Mouse (Mus musculus) testis, adult 2 months (tissue): Measurements from ENCODE around the gene Ssbp3.

Experiments
- CTCF ChIP-seq: fragments of 200-500 bp; IDR thresholded peaks from 2 replicates; pipeline ENCODE4 v1.5.1; 2012; ENCODE audit warnings: low read depth, mild to moderate bottlenecking, inconsistent platforms, low read length, moderate library complexity; ENCODE audit not compliant: control insufficient read depth, insufficient read depth, insufficient replicate concordance
- POLR2A ChIP-seq: fragments of 200-500 bp; IDR thresholded peaks from 2 replicates; pipeline ENCODE4 v1.6.1; 2012; ENCODE audit warnings: low read depth, mild to moderate bottlenecking, inconsistent platforms, low read length, moderate library complexity; ENCODE audit not compliant: control insufficient read depth

GRCm38 (mm10) chr4:107096841-107097373 lies 186.4 kb downstream of the Ssbp3 start, which contains the start of gene Cdcp2:
- no peak for TF ChIP-seq CTCF
- no peak for TF ChIP-seq POLR2A
